Mouse (Mus musculus): Measurements from ENCODE around the gene Ninj2. TPM values are rescaled to one million over a fixed set of nuclear protein-coding genes. Genes with fewer than 3 reads are reported as not detected.

Gene Ninj2
- polyA plus RNA-seq, 1 experiment from 2014 or later: not detected

DNA sequence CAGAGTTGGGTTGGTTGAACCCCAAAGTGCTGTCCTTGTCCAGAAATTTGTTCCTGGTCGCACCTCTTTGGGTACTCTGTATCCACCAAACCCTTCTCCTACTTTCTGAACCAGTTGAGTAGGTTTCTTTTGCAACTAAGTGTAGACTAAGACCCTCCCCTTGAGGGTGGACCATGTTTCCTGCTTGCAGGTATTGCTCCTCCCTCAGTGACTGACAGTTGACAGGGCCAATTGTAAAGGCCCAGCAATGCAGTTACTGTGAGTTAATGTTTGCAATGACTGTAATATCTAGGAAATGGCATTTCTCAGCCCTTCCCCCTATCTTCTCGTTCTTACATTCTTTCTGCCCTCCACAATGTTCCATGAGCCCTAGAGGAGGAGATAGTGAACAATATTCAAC lies 20.5 kb upstream of the Ninj2 start:
- no peak overlapping the region for H3K4me3 ChIP-seq (replicated peaks; ENCODE audit: low read length)
- ATAC-seq (ENCODE audit: insufficient read depth, low FRiP score): no peak

DNA sequence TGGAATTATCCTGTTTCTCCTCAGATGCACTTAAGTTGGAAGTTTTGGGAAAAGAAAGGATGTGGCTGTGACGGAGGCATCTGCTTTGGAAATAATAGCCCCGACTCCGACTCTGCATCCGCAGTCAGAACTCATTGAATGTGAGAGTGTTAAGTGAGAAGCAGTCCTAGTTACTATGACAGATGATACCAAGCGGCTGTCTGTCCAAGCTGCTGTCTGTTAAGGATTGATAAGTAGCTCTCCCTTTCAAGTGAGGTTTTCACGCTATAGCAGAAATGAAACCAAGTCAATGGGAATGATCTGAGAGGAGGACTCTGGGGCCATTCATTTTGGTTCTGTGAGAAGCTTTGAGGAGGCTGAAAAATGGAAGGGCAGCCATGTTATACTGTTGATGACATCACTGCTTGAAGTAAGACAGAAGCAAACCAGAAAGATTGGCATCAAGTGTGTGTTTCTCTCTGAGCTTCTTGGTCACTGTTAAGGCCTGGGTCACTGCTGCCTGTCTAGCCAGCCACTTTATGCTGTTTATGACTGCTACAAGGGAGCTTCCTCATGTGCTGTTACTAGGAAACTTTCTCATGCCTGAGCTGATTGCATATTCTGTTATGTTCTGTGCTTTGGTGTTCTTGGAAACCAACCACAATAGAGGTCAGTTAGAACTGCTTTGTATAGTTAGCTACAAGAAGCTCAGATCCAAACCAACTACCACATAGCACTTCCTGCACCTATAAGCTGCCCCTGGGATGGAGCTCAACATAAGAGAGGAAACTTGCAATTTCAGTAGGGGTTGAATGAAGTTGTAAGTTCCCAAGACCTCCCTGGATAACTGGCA lies 16.3 kb upstream of the Ninj2 start:
- H3K4me2 ChIP-seq (ENCODE audit: low read depth, low read length): no peak overlapping the region
- ATAC-seq (ENCODE audit: insufficient read depth, low FRiP score): no peak
- WGBS: 73% methylated on average over 6 of the region's 6 CpGs
- H3K9ac ChIP-seq (ENCODE audit: low read length): no peak overlapping the region
- no peaks in the 10 kb centered on the region for H3K27me3 ChIP-seq (ENCODE audit: control insufficient read depth, insufficient read depth, low read length)
- H3K4me3 ChIP-seq (replicated peaks; ENCODE audit: low read length): no peak overlapping the region
- H3K36me3 ChIP-seq (ENCODE audit: control insufficient read depth, insufficient read depth, low read length): no peaks in the 10 kb centered on the region
- H3K9me3 ChIP-seq (replicated peaks; ENCODE audit: control insufficient read depth, low read length): no peaks in the 10 kb centered on the region
- no peaks in the 10 kb centered on the region for H3K4me1 ChIP-seq (ENCODE audit: control insufficient read depth, insufficient read depth, low read length)
- H3K27ac ChIP-seq (ENCODE audit: low read length): no peak overlapping the region

More for the DNA sequence above, 20.5 kb upstream of the Ninj2 start:
- WGBS: 77% methylated on average over 2 of the region's 2 CpGs
- no peak overlapping the region for H3K9ac ChIP-seq (ENCODE audit: low read length)
- H3K36me3 ChIP-seq (ENCODE audit: control insufficient read depth, insufficient read depth, low read length): no peaks in the 10 kb centered on the region
- H3K4me1 ChIP-seq (ENCODE audit: control insufficient read depth, insufficient read depth, low read length): no peaks in the 10 kb centered on the region
- no peak overlapping the region for H3K4me2 ChIP-seq (ENCODE audit: low read depth, low read length)
- H3K27ac ChIP-seq (ENCODE audit: low read length): no peak overlapping the region
- no peaks in the 10 kb centered on the region; the same call in 1 of the 2 replicates for H3K9me3 ChIP-seq (replicated peaks; ENCODE audit: control insufficient read depth, low read length)
- H3K27me3 ChIP-seq (ENCODE audit: control insufficient read depth, insufficient read depth, low read length): no peaks in the 10 kb centered on the region

DNA sequence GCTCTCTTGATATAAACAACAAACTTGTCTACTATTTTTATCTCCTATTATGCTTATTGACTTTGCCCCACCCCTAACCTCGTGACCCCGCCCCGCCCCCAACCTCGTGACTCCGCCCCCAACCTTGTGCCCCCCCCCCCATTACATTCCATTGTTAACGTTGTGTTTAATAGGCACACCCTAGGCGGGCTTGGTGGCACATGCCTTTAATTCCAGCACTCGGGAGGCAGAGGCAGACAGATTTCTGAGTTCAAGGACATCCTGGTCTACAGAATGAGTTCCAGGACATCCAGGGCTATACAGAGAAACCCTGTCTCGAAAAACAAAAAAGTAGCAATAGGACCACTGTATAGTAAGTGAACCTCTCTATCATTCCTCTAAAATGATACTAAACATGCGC lies 13.6 kb upstream of the Ninj2 start:
- WGBS: 81% methylated on average over 10 of the region's 10 CpGs
- no peak for ATAC-seq (ENCODE audit: insufficient read depth, low FRiP score)

DNA sequence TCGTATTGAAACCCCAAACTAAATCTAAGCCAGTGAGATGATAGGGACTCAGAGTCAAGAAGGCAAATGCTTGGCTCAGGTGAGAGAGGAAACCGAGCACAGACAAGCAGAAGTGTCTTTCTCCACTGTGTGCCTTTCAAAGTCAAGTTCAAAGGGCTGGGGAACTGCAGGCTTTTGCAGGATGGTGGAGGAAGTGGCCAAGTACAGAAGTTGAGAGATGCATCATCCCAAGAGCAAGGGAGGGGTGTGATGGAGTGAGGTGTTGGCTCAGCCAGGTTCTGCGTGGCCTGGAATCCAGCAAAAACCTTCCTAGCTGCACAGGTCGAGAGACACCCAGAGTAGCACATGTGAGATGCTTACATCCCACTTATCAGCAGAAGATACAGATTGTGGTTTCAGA lies 11.6 kb upstream of the Ninj2 start:
- 68% methylated on average over 4 of the region's 4 CpGs for WGBS
- H3K9ac ChIP-seq (ENCODE audit: low read length): no peak overlapping the region
- H3K27ac ChIP-seq (ENCODE audit: low read length): no peak overlapping the region
- no peak overlapping the region for H3K4me3 ChIP-seq (replicated peaks; ENCODE audit: low read length)
- H3K27me3 ChIP-seq (ENCODE audit: control insufficient read depth, insufficient read depth, low read length): no peaks in the 10 kb centered on the region
- H3K36me3 ChIP-seq (ENCODE audit: control insufficient read depth, insufficient read depth, low read length): no peaks in the 10 kb centered on the region
- H3K4me1 ChIP-seq (ENCODE audit: control insufficient read depth, insufficient read depth, low read length): no peaks in the 10 kb centered on the region
- no peak overlapping the region for H3K4me2 ChIP-seq (ENCODE audit: low read depth, low read length)
- H3K9me3 ChIP-seq (replicated peaks; ENCODE audit: control insufficient read depth, low read length): no peaks in the 10 kb centered on the region
- no peak for ATAC-seq (ENCODE audit: insufficient read depth, low FRiP score)

More for the DNA sequence above, 13.6 kb upstream of the Ninj2 start:
- no peak overlapping the region for H3K27ac ChIP-seq (ENCODE audit: low read length)
- no peaks in the 10 kb centered on the region for H3K27me3 ChIP-seq (ENCODE audit: control insufficient read depth, insufficient read depth, low read length)
- no peaks in the 10 kb centered on the region for H3K4me1 ChIP-seq (ENCODE audit: control insufficient read depth, insufficient read depth, low read length)
- H3K36me3 ChIP-seq (ENCODE audit: control insufficient read depth, insufficient read depth, low read length): no peaks in the 10 kb centered on the region
- H3K9ac ChIP-seq (ENCODE audit: low read length): no peak overlapping the region
- H3K4me3 ChIP-seq (replicated peaks; ENCODE audit: low read length): no peak overlapping the region
- no peaks in the 10 kb centered on the region for H3K9me3 ChIP-seq (replicated peaks; ENCODE audit: control insufficient read depth, low read length)
- H3K4me2 ChIP-seq (ENCODE audit: low read depth, low read length): no peak overlapping the region

DNA sequence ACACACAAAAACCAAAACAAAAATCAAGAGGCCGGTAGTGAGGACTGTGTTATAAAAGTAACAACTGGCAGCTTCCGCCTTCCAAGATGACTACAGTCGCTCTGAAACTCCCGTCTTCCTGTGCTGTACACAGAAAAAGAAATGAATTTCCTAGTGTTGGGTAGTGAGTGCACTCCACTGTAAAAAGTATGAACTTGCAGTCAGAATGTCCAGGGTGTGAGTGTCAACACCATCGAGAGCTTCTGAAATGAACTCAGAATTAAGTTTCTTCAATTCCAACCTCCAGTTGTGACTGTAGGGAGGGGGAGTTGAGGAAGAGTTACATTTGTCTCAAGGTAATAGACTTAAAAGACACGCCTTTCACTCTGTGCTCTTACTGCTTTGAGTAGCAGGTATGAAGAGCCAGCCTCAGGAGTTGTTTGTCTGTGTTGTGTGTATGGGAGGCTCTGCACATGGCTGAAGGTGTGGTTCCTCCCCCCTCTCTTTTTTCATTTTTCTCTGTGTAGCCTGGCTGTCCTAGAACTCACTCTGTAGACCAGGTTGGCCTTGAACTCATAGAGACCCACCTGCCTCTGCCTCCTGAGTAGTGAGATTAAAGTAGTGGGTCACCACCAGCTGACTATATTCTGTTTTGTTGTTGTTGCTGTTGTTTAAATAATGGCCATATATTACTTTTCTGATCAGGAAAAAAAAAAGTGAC lies 10.7 kb upstream of the Ninj2 start:
- H3K36me3 ChIP-seq (ENCODE audit: control insufficient read depth, insufficient read depth, low read length): no peaks in the 10 kb centered on the region
- no peak overlapping the region for H3K9ac ChIP-seq (ENCODE audit: low read length)
- no peak overlapping the region for H3K4me2 ChIP-seq (ENCODE audit: low read depth, low read length)
- no peak for ATAC-seq (ENCODE audit: insufficient read depth, low FRiP score)
- H3K27ac ChIP-seq (ENCODE audit: low read length): no peak overlapping the region
- H3K4me3 ChIP-seq (replicated peaks; ENCODE audit: low read length): no peak overlapping the region
- no peaks in the 10 kb centered on the region for H3K4me1 ChIP-seq (ENCODE audit: control insufficient read depth, insufficient read depth, low read length)
- no peaks in the 10 kb centered on the region for H3K27me3 ChIP-seq (ENCODE audit: control insufficient read depth, insufficient read depth, low read length)
- no peaks in the 10 kb centered on the region for H3K9me3 ChIP-seq (replicated peaks; ENCODE audit: control insufficient read depth, low read length)
- 87% methylated on average over 6 of the region's 6 CpGs for WGBS

DNA sequence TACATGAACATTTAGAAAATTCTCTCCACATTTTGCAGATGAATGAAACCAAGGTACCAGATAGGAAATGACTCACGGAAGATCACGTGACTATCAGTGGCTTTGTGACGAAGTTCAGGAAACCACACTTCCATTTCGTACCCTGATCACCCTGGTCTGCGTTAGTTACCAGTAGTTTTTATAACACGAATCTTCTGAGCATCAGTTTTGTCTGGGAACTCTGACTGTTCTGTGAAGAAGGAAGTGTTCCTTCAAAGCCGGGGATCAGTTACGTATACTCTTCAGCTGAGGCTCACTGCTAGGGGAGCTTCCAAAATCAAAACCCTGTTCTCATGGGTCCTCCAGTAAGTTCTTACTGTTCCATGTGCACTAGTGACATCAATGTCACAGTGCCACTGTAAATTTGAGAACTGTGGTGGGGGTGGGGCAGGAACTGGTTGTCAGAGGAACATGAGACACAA lies 10.2 kb upstream of the Ninj2 start:
- H3K27me3 ChIP-seq (ENCODE audit: control insufficient read depth, insufficient read depth, low read length): no peaks in the 10 kb centered on the region
- no peaks in the 10 kb centered on the region for H3K36me3 ChIP-seq (ENCODE audit: control insufficient read depth, insufficient read depth, low read length)
- no peaks in the 10 kb centered on the region for H3K9me3 ChIP-seq (replicated peaks; ENCODE audit: control insufficient read depth, low read length)
- no peak for ATAC-seq (ENCODE audit: insufficient read depth, low FRiP score)
- H3K4me1 ChIP-seq (ENCODE audit: control insufficient read depth, insufficient read depth, low read length): no peaks in the 10 kb centered on the region
- no peak overlapping the region for H3K27ac ChIP-seq (ENCODE audit: low read length)
- no peak overlapping the region for H3K9ac ChIP-seq (ENCODE audit: low read length)
- WGBS: 76% methylated on average over 8 of the region's 8 CpGs
- no peak overlapping the region for H3K4me2 ChIP-seq (ENCODE audit: low read depth, low read length)
- H3K4me3 ChIP-seq (replicated peaks; ENCODE audit: low read length): no peak overlapping the region

DNA sequence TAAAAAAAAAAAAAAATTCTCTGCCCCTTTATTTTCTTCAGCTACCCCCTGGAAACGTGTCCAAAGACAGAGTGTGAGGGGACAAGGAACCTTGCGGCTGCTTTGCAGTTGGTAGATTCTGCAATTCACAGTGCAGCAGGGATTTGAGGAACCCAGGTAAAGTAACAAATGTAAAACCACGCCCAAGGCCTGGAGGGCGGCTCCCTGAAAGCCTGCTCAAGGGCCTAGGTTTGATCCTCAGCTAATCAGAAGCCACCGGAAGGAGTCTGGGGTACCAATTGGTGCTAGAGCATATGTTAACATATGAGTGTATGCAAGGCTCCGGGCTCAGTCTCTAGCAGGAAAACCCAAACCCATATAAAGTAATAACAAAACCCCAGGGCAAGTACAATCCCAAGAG lies 9.7 kb upstream of the Ninj2 start:
- no peak overlapping the region for H3K27ac ChIP-seq (ENCODE audit: low read length)
- no peaks in the 10 kb centered on the region for H3K9me3 ChIP-seq (replicated peaks; ENCODE audit: control insufficient read depth, low read length)
- H3K36me3 ChIP-seq (ENCODE audit: control insufficient read depth, insufficient read depth, low read length): no peaks in the 10 kb centered on the region
- H3K4me3 ChIP-seq (replicated peaks; ENCODE audit: low read length): no peak overlapping the region
- H3K4me1 ChIP-seq (ENCODE audit: control insufficient read depth, insufficient read depth, low read length): no peaks in the 10 kb centered on the region
- H3K9ac ChIP-seq (ENCODE audit: low read length): no peak overlapping the region
- 65% methylated on average over 6 of the region's 6 CpGs for WGBS
- H3K4me2 ChIP-seq (ENCODE audit: low read depth, low read length): no peak overlapping the region
- no peaks in the 10 kb centered on the region for H3K27me3 ChIP-seq (ENCODE audit: control insufficient read depth, insufficient read depth, low read length)
- no peak for ATAC-seq (ENCODE audit: insufficient read depth, low FRiP score)

DNA sequence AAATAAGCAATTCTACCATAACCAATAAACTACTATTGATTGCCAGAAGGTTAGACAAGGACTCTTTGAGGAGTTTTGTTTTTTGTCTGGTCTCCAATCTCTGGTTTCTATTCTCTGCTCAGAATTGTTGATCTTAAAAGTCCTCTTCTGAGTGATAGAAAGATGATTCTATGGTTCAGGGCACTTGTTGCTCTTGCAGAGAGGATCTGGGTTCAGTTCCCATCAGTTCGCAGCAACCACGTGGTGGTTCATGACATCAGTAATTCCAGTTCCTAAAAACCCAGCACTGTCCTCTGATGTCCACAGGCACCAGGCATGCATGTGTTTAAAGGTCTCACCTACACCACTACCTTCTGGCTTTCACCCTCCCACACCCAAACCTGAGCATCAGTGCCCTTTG lies 8.2 kb upstream of the Ninj2 start:
- 91% methylated on average over 2 of the region's 2 CpGs for WGBS
- H3K27ac ChIP-seq (ENCODE audit: low read length): no peak overlapping the region
- H3K4me2 ChIP-seq (ENCODE audit: low read depth, low read length): no peak overlapping the region
- no peaks in the 10 kb centered on the region for H3K4me1 ChIP-seq (ENCODE audit: control insufficient read depth, insufficient read depth, low read length)
- no peak for ATAC-seq (ENCODE audit: insufficient read depth, low FRiP score)
- no peak overlapping the region for H3K4me3 ChIP-seq (replicated peaks; ENCODE audit: low read length)
- no peaks in the 10 kb centered on the region for H3K9me3 ChIP-seq (replicated peaks; ENCODE audit: control insufficient read depth, low read length)
- no peaks in the 10 kb centered on the region for H3K36me3 ChIP-seq (ENCODE audit: control insufficient read depth, insufficient read depth, low read length)
- no peak overlapping the region for H3K9ac ChIP-seq (ENCODE audit: low read length)
- H3K27me3 ChIP-seq (ENCODE audit: control insufficient read depth, insufficient read depth, low read length): no peaks in the 10 kb centered on the region

DNA sequence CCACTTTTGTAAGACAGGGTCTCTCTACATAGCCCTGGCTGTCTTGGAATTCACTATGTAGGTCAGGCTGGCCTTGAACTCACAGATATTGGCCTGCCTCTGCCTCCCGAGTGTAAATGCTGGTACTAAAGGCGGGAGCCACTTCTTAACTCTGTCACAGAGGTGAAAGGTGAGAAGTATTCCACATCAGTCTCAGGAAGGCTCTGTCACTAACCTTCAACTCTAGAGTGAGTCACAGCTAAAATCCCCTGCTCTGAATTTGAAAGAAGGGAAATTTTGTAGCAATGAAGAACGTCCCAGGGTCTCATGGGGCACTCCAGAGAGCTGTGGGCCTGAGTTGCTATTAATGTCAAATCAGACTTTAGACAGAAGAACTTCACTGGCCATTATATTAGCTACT lies 7.3 kb upstream of the Ninj2 start:
- no peaks in the 10 kb centered on the region for H3K27me3 ChIP-seq (ENCODE audit: control insufficient read depth, insufficient read depth, low read length)
- no peaks in the 10 kb centered on the region for H3K36me3 ChIP-seq (ENCODE audit: control insufficient read depth, insufficient read depth, low read length)
- no peak overlapping the region for H3K4me2 ChIP-seq (ENCODE audit: low read depth, low read length)
- H3K4me1 ChIP-seq (ENCODE audit: control insufficient read depth, insufficient read depth, low read length): no peaks in the 10 kb centered on the region
- H3K9me3 ChIP-seq (replicated peaks; ENCODE audit: control insufficient read depth, low read length): no peaks in the 10 kb centered on the region
- ATAC-seq (ENCODE audit: insufficient read depth, low FRiP score): no peak
- H3K27ac ChIP-seq (ENCODE audit: low read length): no peak overlapping the region
- 76% methylated on average over 3 of the region's 3 CpGs for whole genome bisulfite sequencing
- no peak overlapping the region for H3K4me3 ChIP-seq (replicated peaks; ENCODE audit: low read length)
- no peak overlapping the region for H3K9ac ChIP-seq (ENCODE audit: low read length)

Data from stomach, embryonic 16.5 days (tissue).